ENCODE assay signal across 14 mouse cellular contexts in the genomic region with DNA sequence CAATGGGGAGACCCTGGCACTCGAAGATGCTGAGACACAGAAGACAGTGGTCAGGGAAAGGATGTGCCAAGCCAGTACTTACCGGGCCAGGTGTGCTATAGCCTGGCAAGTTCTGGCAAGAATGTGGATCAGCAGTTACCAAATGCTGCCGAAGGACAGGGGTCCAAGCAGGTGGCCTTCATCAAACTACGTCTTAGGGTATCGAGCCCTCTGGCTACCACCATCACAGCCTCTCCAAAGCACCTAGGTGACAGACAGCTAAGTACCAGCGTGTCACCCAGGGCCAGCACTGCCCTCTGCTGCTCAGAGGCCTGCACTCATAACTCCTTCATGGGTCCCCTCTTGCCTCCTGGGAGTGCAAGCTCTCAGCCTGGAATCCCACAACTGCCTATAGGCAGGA. TPM values are rescaled to one million over a fixed set of nuclear protein-coding genes. Genes with fewer than 3 reads are reported as not detected.
DNase-seq lines count a peak whose midpoint lies in the region; ATAC-seq and TF ChIP-seq lines count a peak whose summit lies in the region.
"Had no signal": no experiment of that assay in that cellular context is flagged by ENCODE, and none has a peak within 500 bp of the region (broad histone marks: within the 10 kb centered on the region; RNA-seq: fewer than 3 reads in every experiment).

No protein-coding gene starts in this region.

- 84% methylated on average over 6 of the region's 6 CpGs for WGBS in lung, adult 2 months
- WGBS in small intestine, adult 2 months = 65% methylated on average over 6 of the region's 6 CpGs

- ATAC-seq in megakaryocyte-erythroid progenitor cell, adult 5-6 weeks (replicated peaks; ENCODE audit: low FRiP score, low TSS enrichment, poor library complexity, severe bottlenecking) = no peak

- peak overlapping the region; percentile 60 for H3K27ac ChIP-seq in small intestine, adult 2 months (ENCODE audit: insufficient read depth, low read depth, low read length)

- H3K4me1 ChIP-seq in lung, adult 2 months (ENCODE audit: control insufficient read depth, insufficient read depth, low read length) = peaks cover 11% of the 10 kb centered on the region
- H3K4me1 ChIP-seq in small intestine, adult 2 months (ENCODE audit: control insufficient read depth, insufficient read depth, insufficient read length, low read length) = peaks cover 13% of the 10 kb centered on the region

- TF ChIP-seq CTCF in lung, adult 2 months (IDR thresholded peaks at IDR 0.05; ENCODE audit: insufficient read depth, low read length) = peak; percentile 17; the same call in 1 of the 2 replicates
- TF ChIP-seq CTCF in small intestine, adult 2 months (IDR thresholded peaks at IDR 0.05; ENCODE audit: extremely low read depth, insufficient read length, insufficient replicate concordance, low read depth, low read length) = no peak

- no peak overlapping the region for H3K4me3 ChIP-seq in lung, adult 2 months (replicated peaks; ENCODE audit: extremely low read depth, low read depth, low read length)
- no peak overlapping the region for H3K4me3 ChIP-seq in small intestine, adult 2 months (ENCODE audit: low read depth, low read length)

- H3K36me3 ChIP-seq in small intestine, adult 2 months (ENCODE audit: control insufficient read depth, insufficient read depth, low read length) = peaks cover 6% of the 10 kb centered on the region

- H3K27me3 ChIP-seq in small intestine, adult 2 months (ENCODE audit: control insufficient read depth, insufficient read depth, low read length) = no peaks in the 10 kb centered on the region

- TF ChIP-seq POLR2A in lung, adult 2 months (IDR thresholded peaks at IDR 0.05; ENCODE audit: borderline replicate concordance, extremely low read depth, low read depth, low read length) = no peak
- no peak for TF ChIP-seq POLR2A in small intestine, adult 2 months (IDR thresholded peaks at IDR 0.05; ENCODE audit: low read depth, low read length)

- DNase-seq in cerebellum, adult 11-12 months = peak; percentile 55
- DNase-seq in cerebellum, postnatal 36 days = no peak
- no peak for DNase-seq in lung, adult 2 months
- DNase-seq in lung, postnatal 14 days = no peak
- peak; percentile 28 for DNase-seq in T-cell, adult 2 months (ENCODE audit: low spot score)
- DNase-seq in retina, postnatal 1 day = no peak
- DNase-seq: adrenal gland, postnatal 36 days; heart, postnatal 10 days; kidney, adult 18-20 months had no signal

RNA-seq across cellular contexts. Expression of a gene that starts 33.6 kb away (rescaled TPM):
- 0.11 and 0.69 TPM in 2 replicates for polyA plus RNA-seq in lung, adult 2 months (2012; rRNA removed)
- not detected in 2 replicates for polyA plus RNA-seq in small intestine, adult 2 months (2012; rRNA removed)
- not detected in 2 replicates for total RNA-seq in megakaryocyte-erythroid progenitor cell, adult 5-6 weeks (2014; fragmentation: Nextera tagmentation)
- not detected in 2 replicates for total RNA-seq in megakaryocyte-erythroid progenitor cell, adult 5-6 weeks (2017)
- total RNA-seq: adrenal gland, postnatal 36 days; gastrocnemius, adult 8-10 months; heart, postnatal 10 days had no signal
- polyA plus RNA-seq: forebrain, embryonic 11.5 days; liver, embryonic 16.5 days had no signal

Comparison
In these comparisons a context has a peak if more than half of its experiments do, and no peak if none do; other contexts are left out.
1. DNase-seq: peak in cerebellum, adult 11-12 months (single experiment) and T-cell, adult 2 months (single experiment); none in cerebellum, postnatal 36 days (0 of 2), lung, adult 2 months (single experiment), lung, postnatal 14 days (single experiment) and retina, postnatal 1 day (single experiment).